Mouse (Mus musculus) thymus, adult 2 months (tissue): Measurements from ENCODE around the gene Gtf2a1.

ENCODE experiments used
- CTCF ChIP-seq: fragments of 200-500 bp; IDR thresholded peaks from 2 replicates; pipeline ENCODE4 v1.5.1; 2012; ENCODE audit warnings: mild to moderate bottlenecking, control low read depth, low read length, moderate library complexity, borderline replicate concordance; ENCODE audit not compliant: control insufficient read depth, poor library complexity, insufficient read depth; ENCODE audit errors: extremely low read depth
- POLR2A ChIP-seq: fragments of 200-500 bp; IDR thresholded peaks from 2 replicates; pipeline ENCODE4 v1.6.1; 2012; ENCODE audit warnings: mild to moderate bottlenecking, low read length, control low read depth, moderate library complexity; ENCODE audit not compliant: control insufficient read depth, poor library complexity, insufficient read depth; ENCODE audit errors: extremely low read depth

GRCm38 (mm10) chr12:91607678-91608077, 17.4 kb upstream of the Gtf2a1 start:
- no peak for TF ChIP-seq CTCF
- no peak for TF ChIP-seq POLR2A
